Mouse (Mus musculus) liver, embryonic 16.5 days (tissue): ENCODE data around the gene Nudt4. TPM values are rescaled to one million over a fixed set of nuclear protein-coding genes. Genes with fewer than 3 reads are reported as not detected.

Source experiments
- ATAC-seq: fragments of 200-750 bp; cut with Nextera tagmentation; 2 replicates; pipeline ENCODE4 v1.8.0; 2017; ENCODE audit warnings: low read depth, mild to moderate bottlenecking, moderate number of reproducible peaks, moderate library complexity
- H3K27ac ChIP-seq: fragments of 300-500 bp; sonication (generic); 2 replicates; pipeline ENCODE4 v1.5.1; 2014; ENCODE audit warnings: mild to moderate bottlenecking, low read length
- H3K27me3 ChIP-seq: fragments of 300-500 bp; sonication (generic); 2 replicates; pipeline ENCODE4 v1.6.1; 2014; ENCODE audit warnings: low read depth, low read length, mixed read lengths; ENCODE audit not compliant: control insufficient read depth, insufficient read depth
- H3K36me3 ChIP-seq: fragments of 300-500 bp; sonication (generic); 2 replicates; pipeline ENCODE4 v1.6.1; 2014; ENCODE audit warnings: mild to moderate bottlenecking; ENCODE audit not compliant: control insufficient read depth, insufficient read depth
- H3K4me1 ChIP-seq: fragments of 300-500 bp; sonication (generic); 2 replicates; pipeline ENCODE4 v1.6.1; 2014; ENCODE audit warnings: low read depth, low read length, mixed read lengths; ENCODE audit not compliant: control insufficient read depth
- H3K4me2 ChIP-seq: fragments of 300-500 bp; sonication (generic); 2 replicates; pipeline ENCODE4 v1.6.1; 2014; ENCODE audit warnings: low read depth, low read length, mixed read lengths
- H3K4me3 ChIP-seq: fragments of 300-500 bp; sonication (generic); 2 replicates; pipeline ENCODE4 v1.5.1; 2014; ENCODE audit warnings: low read depth, mild to moderate bottlenecking, low read length
- H3K9ac ChIP-seq: fragments of 300-500 bp; sonication (generic); 2 replicates; pipeline ENCODE4 v1.6.1; 2014; ENCODE audit warnings: low read depth, low read length
- H3K9me3 ChIP-seq: fragments of 300-500 bp; sonication (generic); replicated peaks from 2 replicates; pipeline ENCODE4 v1.6.1; 2016; ENCODE audit warnings: low read length; ENCODE audit not compliant: control insufficient read depth
- WGBS: fragments of 180-500 bp; shearing (Covaris S2); extraction: QIAGEN DNeasy Blood & Tissue Kit; methylation state at CpG from one replicate; pipeline ENCODE4 v1.1.7; 2014; ENCODE audit not compliant: insufficient replicate concordance; 5-methylcytosine and 5-hydroxymethylcytosine counted together
- polyA plus RNA-seq: library from polyadenylated mRNA; unstranded; fragments of >200 nt; fragmentation: Nextera tagmentation; extraction: Ambion mirVana; gene quantifications from 2 replicates; pipeline ENCODE4 v1.2.1, GENCODE M21; 2015

The Nudt4 gene
- polyA plus RNA-seq, 1 experiment from 2014 or later, result 79.2 TPM

DNA sequence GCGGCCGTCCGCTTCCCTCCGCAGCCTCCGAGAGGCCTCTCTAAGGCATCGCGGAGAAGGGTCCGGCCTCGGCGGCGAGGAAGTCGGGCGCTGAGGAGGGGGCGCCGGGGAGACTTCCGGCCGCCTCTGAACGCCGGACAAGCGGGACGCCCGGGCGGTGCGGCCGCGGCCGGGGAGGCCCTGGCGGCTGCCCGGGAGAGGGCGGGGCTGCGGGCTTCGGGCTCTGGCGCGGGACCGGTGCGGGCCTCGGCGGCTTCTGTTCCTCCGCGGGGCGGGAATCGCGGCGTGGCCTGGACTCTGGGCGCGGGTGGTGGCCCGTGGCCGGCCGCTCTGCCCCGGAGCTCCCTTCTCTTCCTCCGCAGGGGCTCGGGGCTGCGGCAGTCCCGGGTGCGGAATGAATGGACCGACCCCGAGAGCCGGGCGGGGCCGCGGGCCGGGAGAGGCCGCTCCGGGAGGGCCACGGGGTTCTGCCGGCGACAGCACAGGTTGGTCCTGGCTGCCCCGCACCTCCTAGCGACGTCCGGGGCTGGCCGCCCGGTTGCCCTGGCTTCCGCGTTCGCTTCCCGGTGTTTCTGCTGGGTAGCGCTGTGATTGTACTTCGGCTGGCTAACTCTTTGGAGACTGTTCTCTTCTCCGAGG, 48.5 kb downstream of the Nudt4 start:
- Histone ChIP-seq H3K4me1 (peaks cover 17% of the 10 kb centered on the region), H3K36me3 (no peaks in the 10 kb centered on the region), H3K27me3 (no peaks in the 10 kb centered on the region), H3K9ac (peak overlapping the region; percentile 98), H3K27ac (peak overlapping the region; percentile 97), H3K4me3 (peak overlapping the region; percentile 99), H3K9me3 (no peaks in the 10 kb centered on the region), H3K4me2 (peak overlapping the region; percentile 83)
- under 1% methylated on average over 77 of the region's 80 CpGs for WGBS
- peak; percentile 48 for ATAC-seq

GRCm38 (mm10) chr10:95514656-95515292, 49.2 kb downstream of the Nudt4 start, which contains the start of gene Ube2n:
Gene Ube2n, plus strand, starts transcription at chr10:95515145.
- Histone ChIP-seq H3K27ac (peak within 1 kb of the TSS; percentile 97), H3K4me2 (peak within 1 kb of the TSS; percentile 83), H3K36me3 (no peaks in the 10 kb centered on the region), H3K9ac (peak within 1 kb of the TSS; percentile 98), H3K9me3 (no peaks in the 10 kb centered on the region), H3K27me3 (no peaks in the 10 kb centered on the region), H3K4me3 (peak within 1 kb of the TSS; percentile 99), H3K4me1 (peaks cover 17% of the 10 kb centered on the region)
- WGBS, result under 1% methylated on average over 79 of the region's 81 CpGs
- ATAC-seq, result peak; percentile 93

GRCm38 (mm10) chr10:95513768-95514556, 50.0 kb downstream of the Nudt4 start:
- Histone ChIP-seq H3K4me1 (peaks cover 17% of the 10 kb centered on the region), H3K4me3 (peak overlapping the region; percentile 99), H3K27ac (peak overlapping the region; percentile 97), H3K27me3 (no peaks in the 10 kb centered on the region), H3K9me3 (no peaks in the 10 kb centered on the region), H3K36me3 (no peaks in the 10 kb centered on the region), H3K9ac (peak overlapping the region; percentile 98), H3K4me2 (peak overlapping the region; percentile 83)
- WGBS, result 32% methylated on average over 15 of the region's 15 CpGs
- no peak for ATAC-seq

- no peak overlapping the region for H3K9ac ChIP-seq
- no peaks in the 10 kb centered on the region for H3K36me3 ChIP-seq
- no peaks in the 10 kb centered on the region for H3K27me3 ChIP-seq
- no peak overlapping the region for H3K27ac ChIP-seq
- H3K4me2 ChIP-seq, result no peak overlapping the region
- no peak overlapping the region for H3K4me3 ChIP-seq
- WGBS, result 68% methylated on average over 8 of the region's 8 CpGs
- H3K9me3 ChIP-seq, result no peaks in the 10 kb centered on the region
- H3K4me1 ChIP-seq, result peaks cover 15% of the 10 kb centered on the region
- no peak for ATAC-seq
Observed at GRCm38 (mm10) chr10:95512635-95513034, 51.3 kb downstream of the Nudt4 start.

DNA sequence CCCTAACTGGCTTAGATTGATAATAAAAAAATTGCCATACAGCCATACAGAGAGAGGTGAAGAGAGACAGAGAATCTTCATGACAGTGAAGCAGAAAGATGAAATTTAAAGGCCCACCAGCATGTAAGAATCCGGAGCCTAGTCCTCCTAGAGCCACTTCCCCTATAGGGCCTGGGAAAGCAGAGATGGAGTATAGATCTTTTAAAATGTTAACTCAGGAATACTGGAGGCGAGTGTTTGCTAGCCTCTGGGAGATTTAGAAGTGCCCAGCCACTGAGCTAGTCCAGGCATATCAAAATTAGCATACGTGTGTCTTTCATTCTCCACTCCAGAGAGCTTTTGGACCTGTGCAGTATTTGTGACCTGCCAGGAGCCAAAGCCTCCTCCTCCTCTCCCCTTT, 54.7 kb downstream of the Nudt4 start:
- H3K9ac ChIP-seq, result no peak overlapping the region
- H3K4me1 ChIP-seq, result peaks cover 6% of the 10 kb centered on the region
- H3K4me3 ChIP-seq, result no peak overlapping the region
- no peak overlapping the region for H3K27ac ChIP-seq
- no peaks in the 10 kb centered on the region for H3K9me3 ChIP-seq
- WGBS, result 54% methylated on average over 3 of the region's 3 CpGs
- no peaks in the 10 kb centered on the region for H3K36me3 ChIP-seq
- H3K4me2 ChIP-seq, result no peak overlapping the region
- no peaks in the 10 kb centered on the region for H3K27me3 ChIP-seq
- no peak for ATAC-seq

DNA sequence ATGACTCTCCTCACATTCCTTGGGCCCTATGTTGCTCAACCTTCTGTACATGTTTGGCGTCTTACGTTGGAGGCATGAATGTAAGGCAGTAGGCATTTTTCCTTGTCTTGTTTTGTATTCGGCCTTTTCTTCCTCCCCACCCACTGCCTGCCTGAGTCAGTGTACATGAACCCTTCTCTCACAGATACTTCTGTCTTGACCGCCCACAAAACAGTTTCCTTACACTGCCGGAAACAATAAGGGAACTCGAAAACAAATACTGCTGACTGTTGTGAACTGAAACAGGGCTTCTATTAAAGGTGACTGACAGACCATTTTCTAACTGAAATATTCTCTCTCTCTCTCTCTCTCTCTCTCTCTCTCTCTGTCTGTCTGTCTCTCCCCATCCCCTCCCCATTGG, 55.2 kb downstream of the Nudt4 start:
- WGBS, result 27% methylated on average over 6 of the region's 6 CpGs
- no peak overlapping the region for H3K27ac ChIP-seq

GRCm38 (mm10) chr10:95508126-95508525, 55.8 kb downstream of the Nudt4 start:
- Histone ChIP-seq H3K4me2 (no peak overlapping the region), H3K4me1 (no peaks in the 10 kb centered on the region), H3K9ac (no peak overlapping the region), H3K36me3 (no peaks in the 10 kb centered on the region), H3K27me3 (no peaks in the 10 kb centered on the region), H3K9me3 (no peaks in the 10 kb centered on the region), H3K4me3 (no peak overlapping the region), H3K27ac (no peak overlapping the region)
- 71% methylated on average over 8 of the region's 8 CpGs for WGBS
- ATAC-seq, result no peak

More for the DNA sequence above, 55.2 kb downstream of the Nudt4 start:
- Histone ChIP-seq H3K9me3 (no peaks in the 10 kb centered on the region), H3K27me3 (no peaks in the 10 kb centered on the region), H3K4me1 (peaks cover 2% of the 10 kb centered on the region), H3K4me2 (no peak overlapping the region), H3K9ac (no peak overlapping the region), H3K36me3 (no peaks in the 10 kb centered on the region), H3K4me3 (no peak overlapping the region)
- ATAC-seq, result 0 out of 2 replicates have a peak, but pooled peaks have one; percentile 27

DNA sequence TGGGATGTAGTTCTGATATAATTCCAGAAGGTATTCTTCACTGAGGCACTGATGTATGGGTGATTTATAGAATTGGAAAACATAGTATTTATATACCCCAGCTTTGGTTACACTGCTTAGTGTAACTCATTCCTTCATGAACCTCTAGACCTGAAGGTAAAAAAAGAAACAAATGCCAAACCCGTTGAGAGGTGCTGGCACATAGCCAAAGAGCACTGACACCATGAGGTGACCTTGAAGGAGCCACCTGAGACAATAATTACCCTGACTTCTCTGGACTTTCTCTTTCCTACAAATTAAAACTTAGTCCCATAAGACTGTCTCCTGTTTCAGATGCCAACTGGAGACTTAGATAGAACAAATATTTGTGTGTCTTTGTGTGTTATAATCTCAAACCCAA, 59.6 kb downstream of the Nudt4 start:
- Histone ChIP-seq H3K27me3 (no peaks in the 10 kb centered on the region), H3K4me2 (no peak overlapping the region), H3K27ac (no peak overlapping the region), H3K9me3 (no peaks in the 10 kb centered on the region), H3K36me3 (no peaks in the 10 kb centered on the region), H3K4me3 (no peak overlapping the region), H3K4me1 (peaks cover 10% of the 10 kb centered on the region), H3K9ac (no peak overlapping the region)
- ATAC-seq, result no peak
- 23% methylated on average over 1 of the region's 1 CpGs for WGBS
